Mouse (Mus musculus): Measurements from ENCODE around the gene Larp1. TPM values are rescaled to one million over a fixed set of nuclear protein-coding genes. Genes with fewer than 3 reads are reported as not detected.

The Larp1 gene
- 20.0 and 22.6 TPM in 2 replicates for polyA plus RNA-seq (2016; fragmentation: Nextera tagmentation; extraction: Ambion mirVana)

- H3K9me3 ChIP-seq (replicated peaks), result no peaks in the 10 kb centered on the region
- H3K27ac ChIP-seq, result peak within 1 kb of the TSS; percentile 96
- no peaks in the 10 kb centered on the region for H3K27me3 ChIP-seq (ENCODE audit: low read depth, poor library complexity, severe bottlenecking)
- H3K4me3 ChIP-seq, result peak within 1 kb of the TSS; percentile 98
- under 1% methylated on average over 83 of the region's 84 CpGs for WGBS
- DNase-seq (ENCODE audit: low spot score), result no peak
- no peaks in the 10 kb centered on the region for H3K36me3 ChIP-seq
- peaks cover 25% of the 10 kb centered on the region for H3K4me1 ChIP-seq
These were observed at the start of gene Larp1 for GRCm38 (mm10) chr11:58009051-58009515. Gene Larp1, plus strand, starts transcription at chr11:58009064.

GRCm38 (mm10) chr11:57959924-57960323, 48.9 kb upstream of the Larp1 start:
- H3K27ac ChIP-seq, result no peak overlapping the region
- H3K27me3 ChIP-seq (ENCODE audit: low read depth, poor library complexity, severe bottlenecking), result 0 out of 2 replicates have a peak, but pooled peaks cover 6% of the 10 kb centered on the region
- H3K4me1 ChIP-seq, result peaks cover 12% of the 10 kb centered on the region
- WGBS, result 83% methylated on average over 2 of the region's 2 CpGs
- H3K36me3 ChIP-seq, result no peaks in the 10 kb centered on the region
- DNase-seq (ENCODE audit: low spot score), result no peak
- no peaks in the 10 kb centered on the region for H3K9me3 ChIP-seq (replicated peaks)
- no peak overlapping the region for H3K4me3 ChIP-seq

- WGBS, result under 1% methylated on average over 40 of the region's 40 CpGs
- Histone ChIP-seq H3K36me3 (no peaks in the 10 kb centered on the region), H3K9me3 (replicated peaks) (no peaks in the 10 kb centered on the region), H3K27me3 (ENCODE audit: low read depth, poor library complexity, severe bottlenecking) (0 out of 2 replicates have a peak, but pooled peaks cover 6% of the 10 kb centered on the region), H3K4me3 (peak overlapping the region; percentile 66), H3K4me1 (peaks cover 12% of the 10 kb centered on the region), H3K27ac (peak overlapping the region; percentile 90)
- peak; percentile 88 for DNase-seq (ENCODE audit: low spot score)
These were observed 46.2 kb upstream of the Larp1 start for GRCm38 (mm10) chr11:57962382-57963285.

GRCm38 (mm10) chr11:57963291-57963870, 45.5 kb upstream of the Larp1 start:
- no peak for DNase-seq (ENCODE audit: low spot score)
- Histone ChIP-seq H3K27me3 (ENCODE audit: low read depth, poor library complexity, severe bottlenecking) (0 out of 2 replicates have a peak, but pooled peaks cover 6% of the 10 kb centered on the region), H3K36me3 (no peaks in the 10 kb centered on the region), H3K4me1 (peaks cover 12% of the 10 kb centered on the region), H3K9me3 (replicated peaks) (no peaks in the 10 kb centered on the region), H3K27ac (peak overlapping the region; percentile 90), H3K4me3 (peak overlapping the region; percentile 66)
- 39% methylated on average over 9 of the region's 9 CpGs for WGBS

GRCm38 (mm10) chr11:57966630-57967029, 42.2 kb upstream of the Larp1 start:
- no peaks in the 10 kb centered on the region for H3K9me3 ChIP-seq (replicated peaks)
- peaks cover 19% of the 10 kb centered on the region for H3K4me1 ChIP-seq
- H3K4me3 ChIP-seq, result no peak overlapping the region
- no peaks in the 10 kb centered on the region for H3K36me3 ChIP-seq
- DNase-seq (ENCODE audit: low spot score), result no peak
- 0 out of 2 replicates have a peak, but pooled peaks cover 6% of the 10 kb centered on the region for H3K27me3 ChIP-seq (ENCODE audit: low read depth, poor library complexity, severe bottlenecking)
- WGBS, result 88% methylated on average over 7 of the region's 7 CpGs
- no peak overlapping the region for H3K27ac ChIP-seq

GRCm38 (mm10) chr11:57968301-57968700, 40.6 kb upstream of the Larp1 start:
- Histone ChIP-seq H3K36me3 (no peaks in the 10 kb centered on the region), H3K4me3 (no peak overlapping the region), H3K4me1 (peaks cover 8% of the 10 kb centered on the region), H3K27me3 (ENCODE audit: low read depth, poor library complexity, severe bottlenecking) (0 out of 2 replicates have a peak, but pooled peaks cover 4% of the 10 kb centered on the region), H3K9me3 (replicated peaks) (no peaks in the 10 kb centered on the region), H3K27ac (no peak overlapping the region)
- no peak for DNase-seq (ENCODE audit: low spot score)
- WGBS, result 97% methylated on average over 5 of the region's 5 CpGs

GRCm38 (mm10) chr11:57970541-57970940, 38.3 kb upstream of the Larp1 start:
- Histone ChIP-seq H3K27me3 (ENCODE audit: low read depth, poor library complexity, severe bottlenecking) (no peaks in the 10 kb centered on the region), H3K9me3 (replicated peaks) (no peaks in the 10 kb centered on the region), H3K27ac (peak overlapping the region; percentile 30; the same call in 1 of the 2 replicates), H3K4me3 (no peak overlapping the region), H3K4me1 (peaks cover 6% of the 10 kb centered on the region), H3K36me3 (no peaks in the 10 kb centered on the region)
- WGBS, result 25% methylated on average over 5 of the region's 5 CpGs
- no peak for DNase-seq (ENCODE audit: low spot score)

- Histone ChIP-seq H3K4me3 (no peak overlapping the region), H3K27me3 (ENCODE audit: low read depth, poor library complexity, severe bottlenecking) (no peaks in the 10 kb centered on the region), H3K4me1 (peaks cover 6% of the 10 kb centered on the region), H3K36me3 (no peaks in the 10 kb centered on the region), H3K9me3 (replicated peaks) (no peaks in the 10 kb centered on the region), H3K27ac (peak overlapping the region; percentile 30; the same call in 1 of the 2 replicates)
- 74% methylated on average over 13 of the region's 13 CpGs for WGBS
- DNase-seq (ENCODE audit: low spot score), result no peak
These were observed 35.6 kb upstream of the Larp1 start for GRCm38 (mm10) chr11:57973001-57973912.

- Histone ChIP-seq H3K9me3 (replicated peaks) (no peaks in the 10 kb centered on the region), H3K27me3 (ENCODE audit: low read depth, poor library complexity, severe bottlenecking) (no peaks in the 10 kb centered on the region), H3K4me3 (no peak overlapping the region), H3K4me1 (peaks cover 6% of the 10 kb centered on the region), H3K27ac (no peak overlapping the region), H3K36me3 (no peaks in the 10 kb centered on the region)
- 62% methylated on average over 9 of the region's 9 CpGs for WGBS
- no peak for DNase-seq (ENCODE audit: low spot score)
These were observed 35.0 kb upstream of the Larp1 start for GRCm38 (mm10) chr11:57973913-57974234.

GRCm38 (mm10) chr11:57975876-57976275, 33.0 kb upstream of the Larp1 start:
- H3K36me3 ChIP-seq, result no peaks in the 10 kb centered on the region
- H3K4me3 ChIP-seq, result no peak overlapping the region
- no peak overlapping the region for H3K27ac ChIP-seq
- DNase-seq (ENCODE audit: low spot score), result no peak
- no peaks in the 10 kb centered on the region for H3K9me3 ChIP-seq (replicated peaks)
- peaks cover 1% of the 10 kb centered on the region for H3K4me1 ChIP-seq
- no peaks in the 10 kb centered on the region for H3K27me3 ChIP-seq (ENCODE audit: low read depth, poor library complexity, severe bottlenecking)

- no peaks in the 10 kb centered on the region for H3K27me3 ChIP-seq (ENCODE audit: low read depth, poor library complexity, severe bottlenecking)
- DNase-seq (ENCODE audit: low spot score), result no peak
- H3K4me3 ChIP-seq, result no peak overlapping the region
- H3K27ac ChIP-seq, result no peak overlapping the region
- no peaks in the 10 kb centered on the region for H3K4me1 ChIP-seq
- WGBS, result 73% methylated on average over 1 of the region's 1 CpGs
- H3K36me3 ChIP-seq, result no peaks in the 10 kb centered on the region
- no peaks in the 10 kb centered on the region for H3K9me3 ChIP-seq (replicated peaks)
These were observed 31.2 kb upstream of the Larp1 start for GRCm38 (mm10) chr11:57977681-57978080.

- WGBS, result 92% methylated on average over 6 of the region's 6 CpGs
- no peak overlapping the region for H3K27ac ChIP-seq
These were observed 29.2 kb upstream of the Larp1 start for GRCm38 (mm10) chr11:57979621-57980020.

More at GRCm38 (mm10) chr11:57979621-57980020, 29.2 kb upstream of the Larp1 start:
- H3K27me3 ChIP-seq (ENCODE audit: low read depth, poor library complexity, severe bottlenecking), result no peaks in the 10 kb centered on the region
- no peak for DNase-seq (ENCODE audit: low spot score)
- H3K4me3 ChIP-seq, result no peak overlapping the region
- no peaks in the 10 kb centered on the region for H3K9me3 ChIP-seq (replicated peaks)
- H3K4me1 ChIP-seq, result peaks cover 6% of the 10 kb centered on the region; the same call in 1 of the 2 replicates
- H3K36me3 ChIP-seq, result no peaks in the 10 kb centered on the region
